8 mouse cellular contexts compared by ENCODE assay signal in the genomic region with DNA sequence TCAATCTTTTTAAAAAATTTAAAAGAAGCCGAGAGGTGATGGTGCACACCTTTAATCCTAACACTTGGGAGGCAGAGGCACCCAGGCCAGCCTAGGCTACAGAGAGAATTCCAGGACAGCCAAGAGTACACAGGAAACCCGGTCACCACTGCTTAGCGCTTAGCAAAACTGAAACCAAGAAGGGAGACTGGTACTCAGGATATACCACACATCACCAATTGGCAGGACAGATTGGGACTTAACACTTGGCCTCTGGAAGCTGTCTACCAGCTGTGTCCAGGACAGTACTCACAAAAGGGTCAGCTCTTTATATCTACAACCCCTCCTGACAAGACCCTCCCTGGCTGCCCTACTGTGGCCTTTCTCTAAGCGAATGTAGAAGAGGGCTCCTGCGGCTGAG. TPM values are rescaled to one million over a fixed set of nuclear protein-coding genes. Genes with fewer than 3 reads are reported as not detected.
DNase-seq lines count a peak whose midpoint lies in the region; ATAC-seq and TF ChIP-seq lines count a peak whose summit lies in the region.

No protein-coding gene starts in this region.

- TF ChIP-seq EP300 in liver, embryonic 14.5 days (IDR thresholded peaks at IDR 0.05; ENCODE audit: low read depth): no peak
- no peak for TF ChIP-seq EP300 in stomach, postnatal 0 days (optimal IDR thresholded peaks at IDR 0.05)

- peak overlapping the region; percentile 98 for H3K4me2 ChIP-seq in forebrain, embryonic 11.5 days (ENCODE audit: low read depth, low read length, severe bottlenecking)
- H3K4me2 ChIP-seq in liver, embryonic 14.5 days (ENCODE audit: low read depth): peak overlapping the region; percentile 100
- peak overlapping the region; percentile 96 for H3K4me2 ChIP-seq in stomach, postnatal 0 days (replicated peaks; ENCODE audit: low read depth)

- ATAC-seq in forebrain, embryonic 11.5 days (replicated peaks; ENCODE audit: low FRiP score): no peak
- no peak for ATAC-seq in liver, embryonic 14.5 days (ENCODE audit: insufficient read depth)
- ATAC-seq in stomach, postnatal 0 days (ENCODE audit: low FRiP score, low TSS enrichment): no peak

- DNase-seq in spleen, adult 2 months (ENCODE audit: low read depth in 1 of 2, low spot score in 2 of 2): no peak
- DNase-seq in spleen, postnatal 36 days (ENCODE audit: low spot score in 2 of 2): no peak
- DNase-seq in forebrain, embryonic 11.5 days (ENCODE audit: low spot score): no peak
- DNase-seq in liver, embryonic 14.5 days (ENCODE audit: low read depth in 3 of 3, low spot score in 3 of 3): no peak
- no peak for DNase-seq in stomach, postnatal 0 days (ENCODE audit: low spot score)
- DNase-seq in retina, embryonic 14.5 days (ENCODE audit: low spot score): no peak
- no peak for DNase-seq in right cerebral cortex, adult 18-20 months
- DNase-seq in spleen, postnatal 4 days (ENCODE audit: low spot score in 2 of 2): no peak

- peak overlapping the region; percentile 54 for H3K9ac ChIP-seq in forebrain, embryonic 11.5 days (ENCODE audit: low read length)
- H3K9ac ChIP-seq in liver, embryonic 14.5 days (replicated peaks): peak overlapping the region; percentile 45
- H3K9ac ChIP-seq in stomach, postnatal 0 days (ENCODE audit: low read length): peak overlapping the region; percentile 61

- no peak for TF ChIP-seq CTCF in spleen, adult 2 months (IDR thresholded peaks at IDR 0.05; ENCODE audit: extremely low read depth, insufficient read depth, insufficient read length, insufficient replicate concordance)
- no peak for TF ChIP-seq CTCF in liver, embryonic 14.5 days (IDR thresholded peaks at IDR 0.05; ENCODE audit: low read depth)
- TF ChIP-seq CTCF in stomach, postnatal 0 days (IDR thresholded peaks at IDR 0.05; ENCODE audit: low read depth): no peak

- peak overlapping the region; percentile 58; the same call in 1 of the 2 replicates for H3K27ac ChIP-seq in spleen, adult 2 months (ENCODE audit: insufficient read depth, low read length)
- H3K27ac ChIP-seq in forebrain, embryonic 11.5 days (ENCODE audit: low read depth, low read length): peak overlapping the region; percentile 32; the same call in 1 of the 2 replicates
- no peak overlapping the region for H3K27ac ChIP-seq in liver, embryonic 14.5 days
- peak overlapping the region; percentile 75; the same call in 1 of the 2 replicates for H3K27ac ChIP-seq in stomach, postnatal 0 days (replicated peaks)

- H3K36me3 ChIP-seq in spleen, adult 2 months (ENCODE audit: control insufficient read depth, insufficient read depth, low read length): no peaks in the 10 kb centered on the region
- H3K36me3 ChIP-seq in forebrain, embryonic 11.5 days (ENCODE audit: control insufficient read depth, insufficient read depth, low read length): no peaks in the 10 kb centered on the region
- H3K36me3 ChIP-seq in liver, embryonic 14.5 days (replicated peaks; ENCODE audit: control insufficient read depth, insufficient read depth, low read depth): no peaks in the 10 kb centered on the region
- no peaks in the 10 kb centered on the region; the same call in 1 of the 2 replicates for H3K36me3 ChIP-seq in stomach, postnatal 0 days (ENCODE audit: control insufficient read depth, insufficient read depth, low read length)

- 21% methylated on average over 5 of the region's 5 CpGs for WGBS in spleen, adult 2 months
- WGBS in forebrain, embryonic 11.5 days: 20% methylated on average over 5 of the region's 5 CpGs
- 20% methylated on average over 5 of the region's 5 CpGs for WGBS in liver, embryonic 14.5 days (ENCODE audit: insufficient replicate concordance)
- WGBS in stomach, postnatal 0 days: 18% methylated on average over 5 of the region's 5 CpGs

- peaks cover 11% of the 10 kb centered on the region for H3K4me1 ChIP-seq in spleen, adult 2 months (ENCODE audit: control insufficient read depth, insufficient read depth, insufficient read length)
- H3K4me1 ChIP-seq in forebrain, embryonic 11.5 days (replicated peaks; ENCODE audit: control insufficient read depth, insufficient read depth, low read length): peaks cover 9% of the 10 kb centered on the region
- peaks cover 12 to 15% of the 10 kb centered on the region in 2 experiments for H3K4me1 ChIP-seq in liver, embryonic 14.5 days (replicated peaks; ENCODE audit: control insufficient read depth in 2 of 2, insufficient read depth in 2 of 2, low read length in 1 of 2)
- no peaks in the 10 kb centered on the region for H3K4me1 ChIP-seq in stomach, postnatal 0 days (replicated peaks; ENCODE audit: control insufficient read depth, insufficient read depth)

- peak overlapping the region; percentile 63; the same call in 1 of the 2 replicates for H3K4me3 ChIP-seq in spleen, adult 2 months (ENCODE audit: extremely low read depth, insufficient read depth, insufficient read length)
- peak overlapping the region; percentile 86 for H3K4me3 ChIP-seq in forebrain, embryonic 11.5 days (ENCODE audit: low read depth, low read length)
- peak overlapping the region; percentile 72 to 86 for H3K4me3 ChIP-seq in liver, embryonic 14.5 days (ENCODE audit: insufficient read depth in 1 of 2, low read depth in 2 of 2, low read length in 2 of 2)
- H3K4me3 ChIP-seq in stomach, postnatal 0 days (ENCODE audit: low read depth, low read length): peak overlapping the region; percentile 73

- TF ChIP-seq POLR2A in spleen, adult 2 months (IDR thresholded peaks at IDR 0.05; ENCODE audit: low read depth, low read length): no peak

- no peaks in the 10 kb centered on the region for H3K27me3 ChIP-seq in spleen, adult 2 months (ENCODE audit: control insufficient read depth, insufficient read depth, low read length)
- no peaks in the 10 kb centered on the region for H3K27me3 ChIP-seq in forebrain, embryonic 11.5 days (ENCODE audit: control insufficient read depth, insufficient read depth, low read length)
- H3K27me3 ChIP-seq in liver, embryonic 14.5 days (ENCODE audit: control insufficient read depth, insufficient read depth, low read length): peaks cover 9% of the 10 kb centered on the region; the same call in 1 of the 2 replicates
- no peaks in the 10 kb centered on the region for H3K27me3 ChIP-seq in stomach, postnatal 0 days (ENCODE audit: control insufficient read depth, insufficient read depth, low read length)

- H3K9me3 ChIP-seq in forebrain, embryonic 11.5 days (ENCODE audit: control insufficient read depth, low read length): no peaks in the 10 kb centered on the region
- H3K9me3 ChIP-seq in liver, embryonic 14.5 days (ENCODE audit: control insufficient read depth, low read length): no peaks in the 10 kb centered on the region
- no peaks in the 10 kb centered on the region for H3K9me3 ChIP-seq in stomach, postnatal 0 days (ENCODE audit: control insufficient read depth, low read length)

RNA-seq across cellular contexts. Expression of a gene that starts 1.4 kb away (rescaled TPM):
- 73.1 and 93.2 TPM in 2 replicates for polyA plus RNA-seq in spleen, adult 2 months (2012; rRNA removed)
- 26.8 and 27.6 TPM in 2 replicates for polyA plus RNA-seq in forebrain, embryonic 11.5 days (2014; fragmentation: Nextera tagmentation; extraction: Ambion mirVana)
- polyA plus RNA-seq in liver, embryonic 14.5 days (2012; rRNA removed): 8.2 and 10.0 TPM in 2 replicates
- 4.4 and 4.5 TPM in 2 replicates for polyA plus RNA-seq in liver, embryonic 14.5 days (2014; fragmentation: Nextera tagmentation; extraction: Ambion mirVana)
- polyA plus RNA-seq in stomach, postnatal 0 days (2015; fragmentation: Nextera tagmentation; extraction: Ambion mirVana): 12.3 and 12.7 TPM in 2 replicates
